Mouse (Mus musculus): Measurements from ENCODE around the gene Rab3b. TPM values are rescaled to one million over a fixed set of nuclear protein-coding genes. Genes with fewer than 3 reads are reported as not detected.
A peak's percentile ranks its signal among the peaks of the same experiment; 100 is the strongest.

The Rab3b gene
- polyA plus RNA-seq, 2 experiments: 1.3 to 2.2 TPM

DNA sequence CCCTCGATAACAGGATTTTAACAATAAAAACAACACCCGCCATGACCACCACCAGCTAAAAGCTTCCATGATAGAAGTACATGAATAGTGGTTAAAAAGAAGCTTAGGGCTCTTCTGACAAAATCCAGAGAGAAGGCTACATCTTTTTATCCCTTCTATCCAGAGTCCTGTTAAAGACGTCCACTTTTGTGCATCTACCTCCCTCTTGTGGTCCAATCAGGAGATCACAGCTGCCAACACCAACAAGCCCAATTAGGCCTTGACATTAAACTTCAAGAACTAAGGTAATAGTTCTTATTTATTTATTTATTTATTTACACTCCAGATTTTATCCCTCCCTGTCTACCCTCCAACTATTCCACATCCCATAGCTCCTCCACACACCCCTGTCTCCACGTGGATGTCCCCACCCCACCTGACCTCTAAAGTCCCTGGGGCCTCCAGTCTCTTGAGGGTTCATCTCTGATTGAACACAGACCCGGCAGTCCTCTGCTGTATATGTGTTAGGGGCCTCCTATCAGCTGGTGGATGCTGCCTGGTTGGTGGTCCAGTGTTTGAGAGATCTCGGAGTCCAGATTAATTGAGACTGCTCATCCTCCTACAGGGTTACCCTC, 97.7 kb downstream of the Rab3b start:
- ATAC-seq (ENCODE audit: insufficient read depth): no peak; the same call in 1 of the 2 replicates
- Histone ChIP-seq H3K36me3 (replicated peaks; ENCODE audit: control insufficient read depth, insufficient read depth, low read depth) (no peaks in the 10 kb centered on the region), H3K27ac (no peak overlapping the region), H3K4me3 (ENCODE audit: insufficient read depth in 1 of 2, low read depth in 2 of 2, low read length in 2 of 2) (no peak overlapping the region), H3K4me2 (ENCODE audit: low read depth) (no peak overlapping the region), H3K27me3 (ENCODE audit: control insufficient read depth, insufficient read depth, low read length) (no peaks in the 10 kb centered on the region; the same call in 1 of the 2 replicates), H3K4me1 (replicated peaks; ENCODE audit: control insufficient read depth in 2 of 2, insufficient read depth in 2 of 2, low read length in 1 of 2) (peaks cover 0 to 5% of the 10 kb centered on the region in 2 experiments; a peak in 1 of 4 replicates), H3K9ac (replicated peaks) (no peak overlapping the region), H3K9me3 (ENCODE audit: control insufficient read depth, low read length) (no peaks in the 10 kb centered on the region)
- DNase-seq (ENCODE audit: low read depth in 3 of 3, low spot score in 3 of 3): peak; percentile 48 to 57 (median 52)
- TF ChIP-seq CTCF (IDR thresholded peaks at IDR 0.05; ENCODE audit: low read depth) (peak; percentile 78), EP300 (IDR thresholded peaks at IDR 0.05; ENCODE audit: low read depth) (no peak)
- 42% methylated on average over 6 of the region's 6 CpGs for WGBS (ENCODE audit: insufficient replicate concordance)

DNA sequence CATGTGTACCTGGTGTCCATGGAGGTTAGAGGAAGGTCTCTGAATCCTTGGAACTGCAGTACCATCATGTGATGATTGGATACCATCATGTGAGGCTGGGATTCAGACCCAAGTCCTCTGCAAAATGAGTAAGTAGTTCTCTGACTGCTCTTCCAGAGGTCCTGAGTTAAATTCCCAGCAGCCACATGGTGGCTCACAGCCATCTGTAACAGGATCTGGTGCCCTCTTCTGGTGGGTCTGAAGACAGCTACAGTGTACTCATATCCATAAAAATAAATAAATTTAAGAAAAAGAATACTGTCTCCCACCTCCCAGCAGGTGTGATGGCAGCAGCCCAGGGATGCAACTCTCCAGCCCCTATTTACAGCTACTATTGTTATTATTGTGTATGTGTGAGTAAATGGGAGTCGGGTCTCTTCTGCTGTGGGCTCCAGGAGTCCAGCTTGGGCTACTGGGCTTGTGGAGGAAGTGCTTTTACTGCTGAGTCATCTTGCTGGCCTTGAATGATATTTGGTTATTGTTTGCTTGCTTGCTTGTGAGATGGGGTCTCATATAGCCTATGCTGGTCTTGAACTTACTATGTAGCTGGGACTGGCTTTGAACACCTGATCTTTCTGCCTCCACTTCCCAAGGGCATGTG, 108.1 kb downstream of the Rab3b start:
- no peak overlapping the region for H3K27ac ChIP-seq
- WGBS (ENCODE audit: insufficient replicate concordance): 50% methylated on average over 1 of the region's 1 CpGs
- H3K4me3 ChIP-seq (ENCODE audit: insufficient read depth in 1 of 2, low read depth in 2 of 2, low read length in 2 of 2): no peak overlapping the region
- H3K36me3 ChIP-seq (replicated peaks; ENCODE audit: control insufficient read depth, insufficient read depth, low read depth): no peaks in the 10 kb centered on the region
- no peaks in the 10 kb centered on the region for H3K27me3 ChIP-seq (ENCODE audit: control insufficient read depth, insufficient read depth, low read length)
- no peak overlapping the region for H3K9ac ChIP-seq (replicated peaks)
- no peak overlapping the region for H3K4me2 ChIP-seq (ENCODE audit: low read depth)
- H3K4me1 ChIP-seq (replicated peaks; ENCODE audit: control insufficient read depth in 2 of 2, insufficient read depth in 2 of 2, low read length in 1 of 2): peaks cover 14 to 20% of the 10 kb centered on the region in 2 experiments
- H3K9me3 ChIP-seq (ENCODE audit: control insufficient read depth, low read length): no peaks in the 10 kb centered on the region
- peak; percentile 50 for TF ChIP-seq CTCF (IDR thresholded peaks at IDR 0.05; ENCODE audit: low read depth)
- TF ChIP-seq EP300 (IDR thresholded peaks at IDR 0.05; ENCODE audit: low read depth): no peak
- ATAC-seq (ENCODE audit: insufficient read depth) (no peak), DNase-seq (ENCODE audit: low read depth in 3 of 3, low spot score in 3 of 3) (no peak)

DNA sequence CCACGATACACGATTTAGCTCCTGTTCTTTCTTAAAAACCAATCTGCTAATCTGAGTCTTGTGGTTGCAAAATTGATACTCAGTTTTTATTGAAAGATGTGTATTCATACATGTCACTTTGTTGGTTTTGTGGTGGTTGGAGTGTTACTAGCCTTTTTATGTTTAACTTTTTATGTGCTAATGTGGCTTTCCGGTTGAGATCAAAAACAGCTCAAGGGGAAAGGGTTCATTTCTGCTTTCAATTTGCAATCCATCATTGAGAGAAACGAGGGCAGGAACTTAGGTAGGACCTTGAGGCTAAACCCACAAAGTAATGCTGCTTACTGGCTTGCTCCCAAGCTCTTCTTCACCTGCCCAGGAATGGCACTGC, 108.6 kb downstream of the Rab3b start:
- DNase-seq (ENCODE audit: low read depth in 3 of 3, low spot score in 3 of 3): no peak
- 58% methylated on average over 4 of the region's 4 CpGs for WGBS (ENCODE audit: insufficient replicate concordance)
- ATAC-seq (ENCODE audit: insufficient read depth): no peak

DNA sequence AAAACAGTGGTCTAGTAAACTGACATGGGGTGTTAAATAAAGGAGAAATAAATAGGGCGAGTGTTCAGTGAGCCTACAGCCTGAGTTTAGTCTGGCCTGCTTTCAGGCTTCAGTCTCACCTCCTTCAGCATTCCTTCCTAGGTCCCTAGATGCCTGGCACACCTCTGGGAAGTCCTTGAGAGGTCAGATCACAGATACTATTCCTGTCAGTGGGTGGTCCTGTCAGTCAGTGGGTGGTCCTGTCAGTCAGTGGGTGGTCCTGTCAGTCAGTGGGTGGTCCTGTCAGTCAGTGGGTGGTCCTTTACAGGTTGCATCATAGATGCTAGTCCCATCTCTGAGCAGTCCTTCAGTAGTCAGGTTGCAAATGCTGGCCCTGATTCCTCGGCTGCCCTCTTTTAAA, 110.6 kb downstream of the Rab3b start:
- no peak for DNase-seq (ENCODE audit: low read depth in 3 of 3, low spot score in 3 of 3)
- ATAC-seq (ENCODE audit: insufficient read depth): peak; percentile 2; the same call in 1 of the 2 replicates

More for the DNA sequence above, 108.6 kb downstream of the Rab3b start:
- H3K9me3 ChIP-seq (ENCODE audit: control insufficient read depth, low read length): no peaks in the 10 kb centered on the region
- no peak overlapping the region for H3K4me3 ChIP-seq (ENCODE audit: insufficient read depth in 1 of 2, low read depth in 2 of 2, low read length in 2 of 2)
- no peak overlapping the region for H3K9ac ChIP-seq (replicated peaks)
- H3K4me2 ChIP-seq (ENCODE audit: low read depth): no peak overlapping the region
- no peaks in the 10 kb centered on the region for H3K36me3 ChIP-seq (replicated peaks; ENCODE audit: control insufficient read depth, insufficient read depth, low read depth)
- H3K27ac ChIP-seq: no peak overlapping the region
- H3K27me3 ChIP-seq (ENCODE audit: control insufficient read depth, insufficient read depth, low read length): no peaks in the 10 kb centered on the region
- TF ChIP-seq CTCF (IDR thresholded peaks at IDR 0.05; ENCODE audit: low read depth) (no peak), EP300 (IDR thresholded peaks at IDR 0.05; ENCODE audit: low read depth) (no peak)
- peaks cover 14 to 20% of the 10 kb centered on the region in 2 experiments for H3K4me1 ChIP-seq (replicated peaks; ENCODE audit: control insufficient read depth in 2 of 2, insufficient read depth in 2 of 2, low read length in 1 of 2)

DNA sequence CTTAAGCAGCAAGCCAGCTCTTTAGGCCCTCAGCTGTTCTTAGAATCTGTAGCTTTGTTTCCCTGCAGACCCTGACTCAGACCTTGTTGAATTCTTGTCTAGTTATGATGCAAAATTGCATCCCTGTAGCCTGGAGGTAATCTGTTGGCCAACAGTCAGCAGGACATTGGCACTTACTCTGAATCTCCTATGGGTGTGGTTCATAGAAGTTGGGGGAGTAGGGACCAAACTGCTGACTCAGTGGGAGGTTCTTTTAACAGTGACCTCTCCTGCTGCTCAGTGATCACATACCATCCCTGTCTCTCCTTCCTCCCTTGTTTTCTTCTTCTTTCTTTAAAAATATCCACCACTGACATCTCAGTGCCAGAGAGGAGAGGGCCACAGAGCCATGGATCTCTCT, 111.2 kb downstream of the Rab3b start:
- DNase-seq (ENCODE audit: low read depth in 3 of 3, low spot score in 3 of 3) (peak; percentile 79 to 82 (median 80)), ATAC-seq (ENCODE audit: insufficient read depth) (peak; percentile 98)
- H3K27me3 ChIP-seq (ENCODE audit: control insufficient read depth, insufficient read depth, low read length): no peaks in the 10 kb centered on the region
- peaks cover 14 to 20% of the 10 kb centered on the region in 2 experiments for H3K4me1 ChIP-seq (replicated peaks; ENCODE audit: control insufficient read depth in 2 of 2, insufficient read depth in 2 of 2, low read length in 1 of 2)
- no peaks in the 10 kb centered on the region for H3K36me3 ChIP-seq (replicated peaks; ENCODE audit: control insufficient read depth, insufficient read depth, low read depth)
- no peak overlapping the region for H3K4me3 ChIP-seq (ENCODE audit: insufficient read depth in 1 of 2, low read depth in 2 of 2, low read length in 2 of 2)
- H3K9ac ChIP-seq (replicated peaks): peak overlapping the region; percentile 38
- H3K4me2 ChIP-seq (ENCODE audit: low read depth): peak overlapping the region; percentile 57
- no peaks in the 10 kb centered on the region for H3K9me3 ChIP-seq (ENCODE audit: control insufficient read depth, low read length)
- TF ChIP-seq EP300 (IDR thresholded peaks at IDR 0.05; ENCODE audit: low read depth) (no peak), CTCF (IDR thresholded peaks at IDR 0.05; ENCODE audit: low read depth) (no peak)
- H3K27ac ChIP-seq: peak overlapping the region; percentile 75

More for the DNA sequence above, 110.6 kb downstream of the Rab3b start:
- Histone ChIP-seq H3K36me3 (replicated peaks; ENCODE audit: control insufficient read depth, insufficient read depth, low read depth) (no peaks in the 10 kb centered on the region), H3K9ac (replicated peaks) (no peak overlapping the region), H3K4me2 (ENCODE audit: low read depth) (peak overlapping the region; percentile 57; the same call in 1 of the 2 replicates), H3K27me3 (ENCODE audit: control insufficient read depth, insufficient read depth, low read length) (no peaks in the 10 kb centered on the region), H3K27ac (peak overlapping the region; percentile 75), H3K4me3 (ENCODE audit: insufficient read depth in 1 of 2, low read depth in 2 of 2, low read length in 2 of 2) (no peak overlapping the region), H3K4me1 (replicated peaks; ENCODE audit: control insufficient read depth in 2 of 2, insufficient read depth in 2 of 2, low read length in 1 of 2) (peaks cover 14 to 20% of the 10 kb centered on the region in 2 experiments), H3K9me3 (ENCODE audit: control insufficient read depth, low read length) (no peaks in the 10 kb centered on the region)
- 55% methylated on average over 2 of the region's 2 CpGs for WGBS (ENCODE audit: insufficient replicate concordance)
- TF ChIP-seq CTCF (IDR thresholded peaks at IDR 0.05; ENCODE audit: low read depth) (no peak), EP300 (IDR thresholded peaks at IDR 0.05; ENCODE audit: low read depth) (no peak)

Data from liver, embryonic 14.5 days (tissue).